ENCODE assay signal across 32 mouse cellular contexts in genomic region chrX:169794421-169794820, GRCm38 (mm10). TPM values are rescaled to one million over a fixed set of nuclear protein-coding genes. Genes with fewer than 3 reads are reported as not detected.
DNase-seq lines count a peak whose midpoint lies in the region; ATAC-seq and TF ChIP-seq lines count a peak whose summit lies in the region.
"Had no signal": no experiment of that assay in that cellular context is flagged by ENCODE, and none has a peak within 500 bp of the region (broad histone marks: within the 10 kb centered on the region; RNA-seq: fewer than 3 reads in every experiment).

No protein-coding gene starts in this region.

- no peaks in the 10 kb centered on the region; the same call in 1 of the 2 replicates for H3K4me1 ChIP-seq in embryonic fibroblast, embryonic 13.5 days (ENCODE audit: control insufficient read depth, insufficient read depth, low read length)
- no peaks in the 10 kb centered on the region for H3K4me1 ChIP-seq in forebrain, embryonic 14.5 days (ENCODE audit: control insufficient read depth, insufficient read depth, low read length)
- H3K4me1 ChIP-seq: forebrain, embryonic 15.5 days; heart, embryonic 10.5 days; hindbrain, embryonic 15.5 days; limb, embryonic 10.5 days had no signal

- no peaks in the 10 kb centered on the region for H3K9me3 ChIP-seq in forebrain, embryonic 14.5 days (replicated peaks; ENCODE audit: control insufficient read depth, low read length)
- H3K9me3 ChIP-seq: embryonic facial prominence, embryonic 13.5 days; forebrain, embryonic 15.5 days; heart, embryonic 10.5 days; hindbrain, embryonic 15.5 days; limb, embryonic 10.5 days; midbrain, embryonic 10.5 days had no signal

- H3K9ac ChIP-seq in forebrain, embryonic 14.5 days (ENCODE audit: low read length) = no peak overlapping the region
- H3K9ac ChIP-seq: embryonic facial prominence, embryonic 13.5 days; forebrain, embryonic 15.5 days; hindbrain, embryonic 15.5 days had no signal

- peak; percentile 49 for DNase-seq in 3T3-L1 (ENCODE audit: low read depth, low spot score)
- DNase-seq in ZHBTc4 (ENCODE audit: low read depth, low spot score) = peak; percentile 0
- DNase-seq in adrenal gland, postnatal 10 days = peak; percentile 57
- DNase-seq in cerebellum, adult 11-12 months = no peak
- DNase-seq in forebrain, embryonic 14.5 days (ENCODE audit: low spot score) = no peak
- DNase-seq: cerebellum, adult 8-10 months; cerebellum, postnatal 36 days; embryo, embryonic 11 days had no signal

- TF ChIP-seq POLR2A in embryonic fibroblast, embryonic 13.5 days (IDR thresholded peaks at IDR 0.05; ENCODE audit: low read depth, low read length) = no peak

- no peak overlapping the region for H3K4me2 ChIP-seq in forebrain, embryonic 14.5 days (ENCODE audit: low read length)
- H3K4me2 ChIP-seq: embryonic facial prominence, embryonic 13.5 days; forebrain, embryonic 15.5 days; hindbrain, embryonic 15.5 days had no signal

- H3K27me3 ChIP-seq in forebrain, embryonic 14.5 days (replicated peaks; ENCODE audit: control insufficient read depth, insufficient read depth, low read length) = no peaks in the 10 kb centered on the region

- ATAC-seq in megakaryocyte-erythroid progenitor cell, adult 5-6 weeks (replicated peaks; ENCODE audit: low FRiP score, low TSS enrichment, poor library complexity, severe bottlenecking) = no peak
- no peak for ATAC-seq in forebrain, embryonic 14.5 days
- ATAC-seq: forebrain, embryonic 15.5 days had no signal

- H3K4me3 ChIP-seq in embryonic fibroblast, embryonic 13.5 days (ENCODE audit: insufficient read depth, low read length) = no peak overlapping the region
- no peak overlapping the region for H3K4me3 ChIP-seq in forebrain, embryonic 14.5 days (ENCODE audit: low read depth, low read length)
- H3K4me3 ChIP-seq: embryonic facial prominence, embryonic 13.5 days; forebrain, embryonic 15.5 days; heart, embryonic 10.5 days; hindbrain, embryonic 15.5 days; left cerebral cortex, adult 2 months; limb, embryonic 10.5 days; midbrain, embryonic 10.5 days had no signal

- WGBS in forebrain, embryonic 14.5 days = 70% methylated on average over 4 of the region's 4 CpGs

- no peaks in the 10 kb centered on the region for H3K36me3 ChIP-seq in forebrain, embryonic 14.5 days (ENCODE audit: control insufficient read depth, insufficient read depth, low read length)
- H3K36me3 ChIP-seq: embryonic facial prominence, embryonic 13.5 days; forebrain, embryonic 15.5 days; heart, embryonic 10.5 days; hindbrain, embryonic 15.5 days; limb, embryonic 10.5 days; midbrain, embryonic 10.5 days had no signal

- H3K27ac ChIP-seq in embryonic fibroblast, embryonic 13.5 days (ENCODE audit: insufficient read depth, low read length) = peak overlapping the region; percentile 62
- no peak overlapping the region for H3K27ac ChIP-seq in forebrain, embryonic 14.5 days (ENCODE audit: low read depth, low read length)
- H3K27ac ChIP-seq: embryonic facial prominence, embryonic 13.5 days; forebrain, embryonic 15.5 days; heart, embryonic 10.5 days; hindbrain, embryonic 15.5 days; kidney, postnatal 0 days; left cerebral cortex, adult 2 months; limb, embryonic 10.5 days; macrophage; midbrain, embryonic 10.5 days had no signal

- no peak for TF ChIP-seq CTCF in embryonic fibroblast, embryonic 13.5 days (IDR thresholded peaks at IDR 0.05; ENCODE audit: borderline replicate concordance, insufficient read depth, low read length)

RNA-seq across cellular contexts. Expression of gene 4933400A11Rik, which starts 15.0 kb away (rescaled TPM):
- not detected for total RNA-seq in adrenal gland, postnatal 10 days (2021)
- not detected in 2 replicates for polyA plus RNA-seq in embryonic fibroblast, embryonic 13.5 days (2011; ENCODE audit: insufficient read length, low read depth, missing spikeins)
- total RNA-seq in megakaryocyte-erythroid progenitor cell, adult 5-6 weeks (2014; fragmentation: Nextera tagmentation) = not detected in 2 replicates
- total RNA-seq in megakaryocyte-erythroid progenitor cell, adult 5-6 weeks (2017) = not detected in 2 replicates
- not detected in 2 replicates for polyA plus RNA-seq in forebrain, embryonic 14.5 days (2014; fragmentation: Nextera tagmentation; extraction: Ambion mirVana)
- total RNA-seq: adrenal gland, postnatal 4 days; gastrocnemius, postnatal 4 days; hematopoietic stem cell, adult 5-6 weeks; layer of hippocampus, postnatal 10 days; left cerebral cortex, adult 2 months; liver, adult 2 months; MEL; neutrophil, adult 5-6 weeks had no signal
- polyA plus RNA-seq: C2C12; forebrain, embryonic 15.5 days; kidney, adult 2 months; kidney, postnatal 0 days; large intestine, adult 2 months; limb, embryonic 10.5 days; liver, adult 2 months; liver, embryonic 16.5 days; lung, postnatal 0 days; macrophage; small intestine, adult 2 months had no signal

Comparison
In these comparisons a context has a peak if more than half of its experiments do, and no peak if none do; other contexts are left out.
1. DNase-seq: peak in 3T3-L1 (single experiment), ZHBTc4 (single experiment) and adrenal gland, postnatal 10 days (single experiment); none in cerebellum, adult 11-12 months (single experiment) and forebrain, embryonic 14.5 days (single experiment).